Mouse (Mus musculus): ENCODE measurements around the gene Tmbim1.

- no peak for TF ChIP-seq CTCF (IDR thresholded peaks at IDR 0.05)
- peak; percentile 87 for TF ChIP-seq EP300 (IDR thresholded peaks at IDR 0.05)
Observed at GRCm38 (mm10) chr1:74329899-74330431, 24.5 kb upstream of the Tmbim1 start.
